Mouse (Mus musculus) midbrain, embryonic 16.5 days (tissue): Measurements from ENCODE around the gene Gm13769. TPM values are rescaled to one million over a fixed set of nuclear protein-coding genes. Genes with fewer than 3 reads are reported as not detected.
"Not testable (repeated sequence)": the region's sequence is repeated elsewhere in the genome, so short reads cannot be mapped to it uniquely, and the experiment has no call there.

ENCODE experiments used
- ATAC-seq: fragments of 200-750 bp; cut with Nextera tagmentation; 2 replicates; pipeline ENCODE4 v1.8.0; 2017; ENCODE audit warnings: moderate TSS enrichment
- H3K27ac ChIP-seq: fragments of 300-500 bp; sonication (generic); 2 replicates; pipeline ENCODE4 v1.5.1; 2014; ENCODE audit warnings: mild to moderate bottlenecking, low read length, mixed read lengths
- H3K27me3 ChIP-seq: fragments of 300-500 bp; sonication (generic); 2 replicates; pipeline ENCODE4 v1.6.1; 2014; ENCODE audit warnings: low read depth, low read length, mixed read lengths; ENCODE audit not compliant: control insufficient read depth, insufficient read depth
- H3K36me3 ChIP-seq: fragments of 300-500 bp; sonication (generic); 2 replicates; pipeline ENCODE4 v1.6.1; 2014; ENCODE audit warnings: mild to moderate bottlenecking, low read length, moderate library complexity, mixed read lengths; ENCODE audit not compliant: control insufficient read depth, insufficient read depth
- H3K4me1 ChIP-seq: fragments of 300-500 bp; sonication (generic); 2 replicates; pipeline ENCODE4 v1.6.1; 2014; ENCODE audit warnings: mild to moderate bottlenecking, low read length, mixed read lengths; ENCODE audit not compliant: control insufficient read depth, insufficient read depth
- H3K4me2 ChIP-seq: fragments of 300-500 bp; sonication (generic); 2 replicates; pipeline ENCODE4 v1.6.1; 2014; ENCODE audit warnings: mild to moderate bottlenecking, low read length, mixed read lengths
- H3K4me3 ChIP-seq: fragments of 300-500 bp; sonication (generic); 2 replicates; pipeline ENCODE4 v1.5.1; 2014; ENCODE audit warnings: low read depth, mild to moderate bottlenecking, low read length, moderate library complexity, mixed read lengths
- H3K9ac ChIP-seq: fragments of 300-500 bp; sonication (generic); 2 replicates; pipeline ENCODE4 v1.6.1; 2014; ENCODE audit warnings: low read depth, low read length, mixed read lengths
- H3K9me3 ChIP-seq: fragments of 300-500 bp; sonication (generic); replicated peaks from 2 replicates; pipeline ENCODE4 v1.6.1; 2014; ENCODE audit warnings: mild to moderate bottlenecking, low read length, mixed read lengths; ENCODE audit not compliant: control insufficient read depth, poor library complexity, severe bottlenecking
- WGBS: fragments of 180-500 bp; shearing (Covaris S2); extraction: QIAGEN DNeasy Blood & Tissue Kit; methylation state at CpG from one replicate; pipeline ENCODE4 v1.1.7; 2014; 5-methylcytosine and 5-hydroxymethylcytosine counted together
- polyA plus RNA-seq: library from polyadenylated mRNA; unstranded; fragments of >200 nt; fragmentation: Nextera tagmentation; extraction: Ambion mirVana; gene quantifications from 2 replicates; pipeline ENCODE4 v1.2.1, GENCODE M21; 2015

The Gm13769 gene
- polyA plus RNA-seq, result 0.08 TPM in 1 of 2 replicates, not detected in the other

- WGBS, result no CpG with 5 or more reads among the region's 6 CpGs
- ATAC-seq, H3K9ac ChIP-seq, H3K4me3 ChIP-seq, H3K27ac ChIP-seq, H3K36me3 ChIP-seq, H3K4me1 ChIP-seq, H3K4me2 ChIP-seq, H3K9me3 ChIP-seq, H3K27me3 ChIP-seq: not testable (repeated sequence)
These were observed at the start of gene Gm13769 for GRCm38 (mm10) chr2:90321900-90322299. Gm13769 (plus strand) TSS chr2:90322200.

GRCm38 (mm10) chr2:90292741-90293140 lies 29.3 kb upstream of the Gm13769 start, which contains the start of gene Olfr1272:
Olfr1272 (minus strand) TSS chr2:90292841.
- Histone ChIP-seq H3K4me1 (no peaks in the 10 kb centered on the region), H3K27me3 (no peaks in the 10 kb centered on the region), H3K27ac (no peak within 1 kb of the TSS), H3K36me3 (no peaks in the 10 kb centered on the region), H3K9ac (no peak within 1 kb of the TSS), H3K4me3 (no peak within 1 kb of the TSS), H3K4me2 (no peak within 1 kb of the TSS), H3K9me3 (no peaks in the 10 kb centered on the region)
- WGBS, result 67% methylated on average over 6 of the region's 6 CpGs
- no peak for ATAC-seq

GRCm38 (mm10) chr2:90346694-90347093 lies 24.7 kb downstream of the Gm13769 start:
- H3K27me3 ChIP-seq, H3K9ac ChIP-seq, ATAC-seq, H3K9me3 ChIP-seq, H3K4me1 ChIP-seq, H3K36me3 ChIP-seq, H3K4me2 ChIP-seq, H3K4me3 ChIP-seq, H3K27ac ChIP-seq: not testable (repeated sequence)
- WGBS, result no CpG with 5 or more reads among the region's 4 CpGs

- not testable (repeated sequence) for H3K9me3 ChIP-seq, H3K9ac ChIP-seq, H3K4me1 ChIP-seq, H3K36me3 ChIP-seq, H3K4me2 ChIP-seq, H3K4me3 ChIP-seq, H3K27ac ChIP-seq, H3K27me3 ChIP-seq
- 0 out of 2 replicates have a peak, but pooled peaks have one; percentile 14 for ATAC-seq
- WGBS, result no CpG with 5 or more reads among the region's 6 CpGs
These were observed 29.0 kb downstream of the Gm13769 start for GRCm38 (mm10) chr2:90351047-90351446.

GRCm38 (mm10) chr2:90351540-90351939 lies 29.5 kb downstream of the Gm13769 start:
- H3K4me2 ChIP-seq, H3K27ac ChIP-seq, H3K9ac ChIP-seq, H3K4me1 ChIP-seq, H3K9me3 ChIP-seq, H3K4me3 ChIP-seq, H3K36me3 ChIP-seq, H3K27me3 ChIP-seq: not testable (repeated sequence)
- no CpG with 5 or more reads among the region's 3 CpGs for WGBS
- ATAC-seq, result peak; percentile 72; the same call in 1 of the 2 replicates

GRCm38 (mm10) chr2:90359229-90359628 lies 37.2 kb downstream of the Gm13769 start:
- WGBS, result no CpG with 5 or more reads among the region's 5 CpGs
- not testable (repeated sequence) for H3K36me3 ChIP-seq, H3K9me3 ChIP-seq, H3K27me3 ChIP-seq, H3K27ac ChIP-seq, H3K9ac ChIP-seq, H3K4me3 ChIP-seq, ATAC-seq, H3K4me1 ChIP-seq, H3K4me2 ChIP-seq

GRCm38 (mm10) chr2:90360199-90360598 lies 38.2 kb downstream of the Gm13769 start:
- not testable (repeated sequence) for ATAC-seq, H3K9ac ChIP-seq, H3K27me3 ChIP-seq, H3K9me3 ChIP-seq, H3K4me2 ChIP-seq, H3K36me3 ChIP-seq, H3K27ac ChIP-seq, H3K4me1 ChIP-seq, H3K4me3 ChIP-seq
- no CpG with 5 or more reads among the region's 4 CpGs for WGBS

Other genes starting within 250 kb of the Gm13769 start
- gene Olfr1269, start 200.8 kb upstream of the Gm13769 start, polyA plus RNA-seq, result not detected in 2 replicates
- gene Olfr32, start 179.9 kb upstream of the Gm13769 start, polyA plus RNA-seq, result not detected in 2 replicates
- not detected in 2 replicates for gene Olfr1270, start 169.1 kb upstream of the Gm13769 start, polyA plus RNA-seq
- not detected in 2 replicates for gene Olfr1506, start 97.7 kb upstream of the Gm13769 start, polyA plus RNA-seq
- gene Olfr142, start 64.6 kb upstream of the Gm13769 start, polyA plus RNA-seq, result not detected in 2 replicates
- gene Olfr1271, start 51.2 kb upstream of the Gm13769 start, polyA plus RNA-seq, result not detected in 2 replicates
- gene Olfr1272, start 29.4 kb upstream of the Gm13769 start, polyA plus RNA-seq, result not detected in 2 replicates
- not detected in 2 replicates for gene Olfr1274-ps, start 76.5 kb downstream of the Gm13769 start, polyA plus RNA-seq